27 mouse cellular contexts compared by ENCODE assay signal in genomic region chr11:115251258-115251657, GRCm38 (mm10). TPM values are rescaled to one million over a fixed set of nuclear protein-coding genes. Genes with fewer than 3 reads are reported as not detected.
"Had no signal": no experiment of that assay in that cellular context is flagged by ENCODE, and none has a peak within 500 bp of the region (broad histone marks: within the 10 kb centered on the region; RNA-seq: fewer than 3 reads in every experiment).

No protein-coding gene starts in this region.

- H3K4me3 ChIP-seq: myocyte had no signal

- H3K9me3 ChIP-seq: liver, embryonic 12.5 days; neural tube, embryonic 13.5 days; neural tube, embryonic 15.5 days had no signal

- DNase-seq: lung, adult 18-20 months; lung, embryonic 14.5 days; lung, postnatal 10 days; lung, postnatal 4 days; retina, postnatal 1 day; right cerebral cortex, adult 18-20 months; right cerebral cortex, postnatal 25 days; right cerebral cortex, postnatal 4 days; spleen, adult 18-20 months; thymus, adult 2 months; thymus, postnatal 25 days; thymus, postnatal 4 days had no signal

- H3K36me3 ChIP-seq: liver, embryonic 12.5 days; neural tube, embryonic 13.5 days; neural tube, embryonic 15.5 days had no signal

- H3K4me2 ChIP-seq: lung, embryonic 14.5 days had no signal

- H3K9ac ChIP-seq: liver, embryonic 12.5 days; liver, embryonic 14.5 days; lung, embryonic 14.5 days; neural tube, embryonic 15.5 days had no signal

- ATAC-seq: liver, embryonic 12.5 days; midbrain, embryonic 16.5 days had no signal

- H3K27ac ChIP-seq: liver, embryonic 12.5 days; liver, embryonic 14.5 days; neural tube, embryonic 13.5 days; neural tube, embryonic 15.5 days had no signal

RNA-seq across cellular contexts. Expression of gene Grin2c, which starts 15.8 kb away (rescaled TPM):
- total RNA-seq: megakaryocyte, adult 5-6 weeks; megakaryocyte-erythroid progenitor cell, adult 5-6 weeks had no signal
- polyA plus RNA-seq: lung, embryonic 14.5 days; myocyte; stomach, embryonic 14.5 days; stomach, embryonic 16.5 days had no signal

RNA-seq across cellular contexts. Expression of gene Fads6, which starts 46.2 kb away (rescaled TPM):
- total RNA-seq: megakaryocyte-erythroid progenitor cell, adult 5-6 weeks had no signal

RNA-seq across cellular contexts. Expression of gene Otop2, which starts 55.7 kb away (rescaled TPM):
- total RNA-seq: megakaryocyte, adult 5-6 weeks; megakaryocyte-erythroid progenitor cell, adult 5-6 weeks had no signal
- polyA plus RNA-seq: liver, embryonic 12.5 days; liver, embryonic 14.5 days; liver, embryonic 16.5 days; lung, embryonic 14.5 days; lung, embryonic 16.5 days; midbrain, embryonic 11.5 days; neural tube, embryonic 11.5 days; neural tube, embryonic 13.5 days; stomach, embryonic 14.5 days; urinary bladder, adult 2 months had no signal
